8 mouse cellular contexts compared by ENCODE assay signal in the genomic region with DNA sequence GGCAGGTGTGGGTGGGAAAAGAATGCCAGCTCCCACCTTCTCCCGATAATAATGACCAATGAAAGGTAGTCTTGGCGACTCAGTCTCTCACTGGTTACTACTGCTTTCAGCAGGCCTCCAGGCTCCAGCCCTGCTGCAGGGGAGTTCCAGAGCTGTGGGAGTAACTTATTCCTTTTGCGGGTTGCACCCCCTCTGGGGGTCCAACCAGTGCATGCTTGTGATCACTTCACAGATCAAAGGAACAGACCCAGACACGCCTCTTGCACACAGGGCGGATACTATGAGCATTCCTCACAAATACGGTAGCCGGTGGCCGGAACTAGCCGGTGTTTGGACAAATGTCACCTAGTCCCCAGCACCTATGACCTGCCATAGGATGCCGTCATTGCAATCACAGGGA. TPM values are rescaled to one million over a fixed set of nuclear protein-coding genes. Genes with fewer than 3 reads are reported as not detected.
DNase-seq lines count a peak whose midpoint lies in the region; ATAC-seq and TF ChIP-seq lines count a peak whose summit lies in the region.

No protein-coding gene starts in this region.

- peaks cover 75% of the 10 kb centered on the region for H3K4me1 ChIP-seq in heart, embryonic 10.5 days
- peaks cover 6% of the 10 kb centered on the region; the same call in 1 of the 2 replicates for H3K4me1 ChIP-seq in spleen, adult 2 months (ENCODE audit: control insufficient read depth, insufficient read depth, insufficient read length)
- H3K4me1 ChIP-seq in limb, embryonic 12.5 days (replicated peaks), result peaks cover 60% of the 10 kb centered on the region

- H3K9ac ChIP-seq in limb, embryonic 12.5 days (replicated peaks), result peak overlapping the region; percentile 92

- TF ChIP-seq CTCF in spleen, adult 2 months (IDR thresholded peaks at IDR 0.05; ENCODE audit: extremely low read depth, insufficient read depth, insufficient read length, insufficient replicate concordance), result no peak

- peak overlapping the region; percentile 99 for H3K4me2 ChIP-seq in limb, embryonic 12.5 days

- WGBS in heart, embryonic 10.5 days, result 46% methylated on average over 10 of the region's 10 CpGs
- 85% methylated on average over 10 of the region's 10 CpGs for WGBS in spleen, adult 2 months
- 7% methylated on average over 10 of the region's 10 CpGs for WGBS in limb, embryonic 12.5 days

- peaks cover 15% of the 10 kb centered on the region; the same call in 1 of the 2 replicates for H3K36me3 ChIP-seq in heart, embryonic 10.5 days
- no peaks in the 10 kb centered on the region for H3K36me3 ChIP-seq in spleen, adult 2 months (ENCODE audit: control insufficient read depth, insufficient read depth, low read length)
- peaks cover 15% of the 10 kb centered on the region for H3K36me3 ChIP-seq in limb, embryonic 12.5 days

- no peaks in the 10 kb centered on the region for H3K9me3 ChIP-seq in heart, embryonic 10.5 days
- H3K9me3 ChIP-seq in limb, embryonic 12.5 days, result no peaks in the 10 kb centered on the region

- H3K27ac ChIP-seq in heart, embryonic 10.5 days, result peak overlapping the region; percentile 94
- H3K27ac ChIP-seq in spleen, adult 2 months (ENCODE audit: insufficient read depth, low read length), result peak overlapping the region; percentile 59; the same call in 1 of the 2 replicates
- peak overlapping the region; percentile 98 for H3K27ac ChIP-seq in limb, embryonic 12.5 days

- intact Hi-C loops in heart, postnatal 14 days (cut with DNase I), result loop anchor here (5.0 kb wide), 1 partner anchor 62 kb away; no protein-coding TSS in a partner anchor

- H3K4me3 ChIP-seq in heart, embryonic 10.5 days, result peak overlapping the region; percentile 78
- no peak overlapping the region for H3K4me3 ChIP-seq in spleen, adult 2 months (ENCODE audit: extremely low read depth, insufficient read depth, insufficient read length)
- H3K4me3 ChIP-seq in limb, embryonic 12.5 days (replicated peaks), result peak overlapping the region; percentile 80

- peak; percentile 18 for ATAC-seq in limb, embryonic 12.5 days (ENCODE audit: insufficient number of reproducible peaks, insufficient read depth, low FRiP score, low TSS enrichment, low read depth)

- DNase-seq in heart, embryonic 10.5 days (ENCODE audit: low spot score), result no peak
- no peak for DNase-seq in heart, postnatal 14 days
- no peak for DNase-seq in spleen, adult 2 months (ENCODE audit: low read depth in 1 of 2, low spot score in 2 of 2)
- DNase-seq in spleen, adult 12 weeks (ENCODE audit: low spot score), result no peak
- no peak for DNase-seq in left cerebral cortex, adult 11 months (ENCODE audit: low spot score)
- no peak for DNase-seq in left cerebral cortex, adult 18-20 months (ENCODE audit: low spot score in 2 of 2)
- no peak for DNase-seq in right cerebral cortex, adult 2 months (ENCODE audit: low spot score in 2 of 2)

- TF ChIP-seq POLR2A in spleen, adult 2 months (IDR thresholded peaks at IDR 0.05; ENCODE audit: low read depth, low read length), result no peak

- peaks cover 25% of the 10 kb centered on the region for H3K27me3 ChIP-seq in heart, embryonic 10.5 days (ENCODE audit: insufficient read depth, poor library complexity, severe bottlenecking)
- H3K27me3 ChIP-seq in spleen, adult 2 months (ENCODE audit: control insufficient read depth, insufficient read depth, low read length), result no peaks in the 10 kb centered on the region
- H3K27me3 ChIP-seq in limb, embryonic 12.5 days, result no peaks in the 10 kb centered on the region

RNA-seq across cellular contexts. Expression of gene Eva1b, which starts 2.3 kb away (rescaled TPM):
- 26.3 and 39.5 TPM in 2 replicates for polyA plus RNA-seq in heart, embryonic 10.5 days (2016; fragmentation: Nextera tagmentation; extraction: Ambion mirVana)
- 10 to 100 TPM; 23.3 to 24.9 TPM for total RNA-seq in heart, postnatal 14 days (2021)
- polyA plus RNA-seq in spleen, adult 2 months (2012; rRNA removed), result 57.5 and 89.5 TPM in 2 replicates
- polyA plus RNA-seq in limb, embryonic 12.5 days (2016; fragmentation: Nextera tagmentation; extraction: Ambion mirVana), result 65.6 and 67.5 TPM in 2 replicates
- 1 to 10 TPM; 2.4 to 2.9 TPM for total RNA-seq in left cerebral cortex, adult 18-20 months (2021)

RNA-seq across cellular contexts. Expression of gene Sh3d21, which starts 13.5 kb away (rescaled TPM):
- 2.0 and 3.1 TPM in 2 replicates for polyA plus RNA-seq in heart, embryonic 10.5 days (2016; fragmentation: Nextera tagmentation; extraction: Ambion mirVana)
- total RNA-seq in heart, postnatal 14 days (2021), result 1 to 10 TPM; 3.0 to 3.1 TPM
- 0.34 and 0.54 TPM in 2 replicates for polyA plus RNA-seq in spleen, adult 2 months (2012; rRNA removed)
- 7.2 and 8.4 TPM in 2 replicates for polyA plus RNA-seq in limb, embryonic 12.5 days (2016; fragmentation: Nextera tagmentation; extraction: Ambion mirVana)
- total RNA-seq in left cerebral cortex, adult 18-20 months (2021), result under 1 TPM; 0.59 to 0.77 TPM

RNA-seq across cellular contexts. Expression of gene Stk40, which starts 46.0 kb away (rescaled TPM):
- polyA plus RNA-seq in heart, embryonic 10.5 days (2016; fragmentation: Nextera tagmentation; extraction: Ambion mirVana), result 37.7 and 39.0 TPM in 2 replicates
- total RNA-seq in heart, postnatal 14 days (2021), result 10 to 100 TPM; 28.0 to 29.5 TPM
- polyA plus RNA-seq in spleen, adult 2 months (2012; rRNA removed), result 19.4 and 21.0 TPM in 2 replicates
- polyA plus RNA-seq in limb, embryonic 12.5 days (2016; fragmentation: Nextera tagmentation; extraction: Ambion mirVana), result 41.1 and 45.2 TPM in 2 replicates
- 10 to 100 TPM; 43.5 to 48.3 TPM for total RNA-seq in left cerebral cortex, adult 18-20 months (2021)

RNA-seq across cellular contexts. Expression of gene Thrap3, which starts 52.8 kb away (rescaled TPM):
- 194 and 200 TPM in 2 replicates for polyA plus RNA-seq in heart, embryonic 10.5 days (2016; fragmentation: Nextera tagmentation; extraction: Ambion mirVana)
- total RNA-seq in heart, postnatal 14 days (2021), result 100 to 1,000 TPM; 130 to 144 TPM
- 51.1 and 53.0 TPM in 2 replicates for polyA plus RNA-seq in spleen, adult 2 months (2012; rRNA removed)
- polyA plus RNA-seq in limb, embryonic 12.5 days (2016; fragmentation: Nextera tagmentation; extraction: Ambion mirVana), result 303 and 349 TPM in 2 replicates
- 100 to 1,000 TPM; 132 to 156 TPM for total RNA-seq in left cerebral cortex, adult 18-20 months (2021)

RNA-seq across cellular contexts. Expression of gene Lsm10, which starts 53.4 kb away (rescaled TPM):
- 47.5 and 47.7 TPM in 2 replicates for polyA plus RNA-seq in heart, embryonic 10.5 days (2016; fragmentation: Nextera tagmentation; extraction: Ambion mirVana)
- 10 to 100 TPM in 1 of 2 experiments, 1 to 10 TPM in 1; 9.2 to 12.8 TPM for total RNA-seq in heart, postnatal 14 days (2021)
- polyA plus RNA-seq in spleen, adult 2 months (2012; rRNA removed), result 22.2 and 25.7 TPM in 2 replicates
- 43.2 and 44.3 TPM in 2 replicates for polyA plus RNA-seq in limb, embryonic 12.5 days (2016; fragmentation: Nextera tagmentation; extraction: Ambion mirVana)
- 10 to 100 TPM; 12.2 to 17.6 TPM for total RNA-seq in left cerebral cortex, adult 18-20 months (2021)
